Mouse (Mus musculus) hindbrain, embryonic 16.5 days (tissue): ENCODE data around the gene Gm20918. TPM values are rescaled to one million over a fixed set of nuclear protein-coding genes. Genes with fewer than 3 reads are reported as not detected.
"Not testable (repeated sequence)": the region's sequence is repeated elsewhere in the genome, so short reads cannot be mapped to it uniquely, and the experiment has no call there.

ENCODE experiments used
- ATAC-seq: fragments of 200-750 bp; cut with Nextera tagmentation; 2 replicates; pipeline ENCODE4 v1.8.0; 2017; ENCODE audit warnings: moderate TSS enrichment, moderate library complexity
- H3K27ac ChIP-seq: fragments of 300-500 bp; sonication (generic); 2 replicates; pipeline ENCODE4 v1.5.1; 2014; ENCODE audit warnings: low read depth, mild to moderate bottlenecking, control low read depth, low read length, moderate library complexity
- H3K27me3 ChIP-seq: fragments of 300-500 bp; sonication (generic); replicated peaks from 2 replicates; pipeline ENCODE4 v1.6.1; 2014; ENCODE audit warnings: low read length; ENCODE audit not compliant: control insufficient read depth, insufficient read depth
- H3K36me3 ChIP-seq: fragments of 300-500 bp; sonication (generic); 2 replicates; pipeline ENCODE4 v1.6.1; 2014; ENCODE audit warnings: mild to moderate bottlenecking, low read length, moderate library complexity, mixed read lengths; ENCODE audit not compliant: control insufficient read depth, insufficient read depth
- H3K4me1 ChIP-seq: fragments of 300-500 bp; sonication (generic); 2 replicates; pipeline ENCODE4 v1.6.1; 2014; ENCODE audit warnings: low read depth, low read length; ENCODE audit not compliant: control insufficient read depth, insufficient read depth
- H3K4me2 ChIP-seq: fragments of 300-500 bp; sonication (generic); 2 replicates; pipeline ENCODE4 v1.6.1; 2014; ENCODE audit warnings: mild to moderate bottlenecking, low read length, control low read depth, moderate library complexity
- H3K4me3 ChIP-seq: fragments of 300-500 bp; sonication (generic); 2 replicates; pipeline ENCODE4 v1.5.1; 2014; ENCODE audit warnings: mild to moderate bottlenecking, low read length, control low read depth, moderate library complexity
- H3K9ac ChIP-seq: fragments of 300-500 bp; sonication (generic); 2 replicates; pipeline ENCODE4 v1.6.1; 2014; ENCODE audit warnings: low read depth, mild to moderate bottlenecking, control low read depth, low read length, moderate library complexity
- H3K9me3 ChIP-seq: fragments of 300-500 bp; sonication (generic); 2 replicates; pipeline ENCODE4 v1.6.1; 2014; ENCODE audit warnings: mild to moderate bottlenecking, low read length, moderate library complexity; ENCODE audit not compliant: control insufficient read depth
- polyA plus RNA-seq: library from polyadenylated mRNA; unstranded; fragments of >200 nt; fragmentation: Nextera tagmentation; extraction: Ambion mirVana; gene quantifications from 2 replicates; pipeline ENCODE4 v1.2.1, GENCODE M21; 2015

Gm20918 gene
- not detected in 2 replicates for polyA plus RNA-seq

- H3K27me3 ChIP-seq, H3K4me1 ChIP-seq, H3K9me3 ChIP-seq, H3K4me3 ChIP-seq, ATAC-seq, H3K9ac ChIP-seq, H3K4me2 ChIP-seq, H3K27ac ChIP-seq, H3K36me3 ChIP-seq: not testable (repeated sequence)
These were observed at the start of gene Gm20918 for GRCm38 (mm10) chrY:5043637-5044036. Gene Gm20918, plus strand, starts transcription at chrY:5043937.

Other genes starting within 250 kb of the Gm20918 start
- gene Gm21820, start 205.5 kb downstream of the Gm20918 start, polyA plus RNA-seq: not detected in 2 replicates